Mouse (Mus musculus) adipocyte (in vitro differentiated cells): ENCODE results near the gene Lrrc55.
A peak's percentile ranks its signal among the peaks of the same experiment; 100 is the strongest.

ENCODE experiments used
- DNase-seq: peaks from one replicate; pipeline ENCODE4 v3.0.0-alpha.2; 2016; ENCODE audit warnings: low spot score

Lrrc55 gene

DNA sequence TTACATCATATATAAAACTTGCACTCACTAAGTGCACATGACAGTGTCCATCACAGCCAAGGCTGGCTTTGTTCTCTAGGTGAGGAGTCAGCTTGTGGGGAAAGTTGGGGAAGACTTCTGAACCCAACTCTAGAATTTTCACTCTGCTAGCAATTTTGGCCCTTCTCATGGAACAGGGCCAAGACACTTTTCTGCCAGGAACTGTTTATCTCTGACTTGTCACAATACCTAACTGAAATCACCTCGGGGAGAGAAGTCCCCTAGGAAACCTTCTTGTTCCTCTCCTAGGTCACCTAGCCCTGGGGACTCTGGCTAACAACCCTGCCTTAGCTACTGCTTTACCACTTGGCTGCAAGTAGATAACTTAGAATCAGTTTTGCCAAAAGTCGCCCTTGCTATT, 64.8 kb downstream of the Lrrc55 start:
- DNase-seq, result no peak

DNA sequence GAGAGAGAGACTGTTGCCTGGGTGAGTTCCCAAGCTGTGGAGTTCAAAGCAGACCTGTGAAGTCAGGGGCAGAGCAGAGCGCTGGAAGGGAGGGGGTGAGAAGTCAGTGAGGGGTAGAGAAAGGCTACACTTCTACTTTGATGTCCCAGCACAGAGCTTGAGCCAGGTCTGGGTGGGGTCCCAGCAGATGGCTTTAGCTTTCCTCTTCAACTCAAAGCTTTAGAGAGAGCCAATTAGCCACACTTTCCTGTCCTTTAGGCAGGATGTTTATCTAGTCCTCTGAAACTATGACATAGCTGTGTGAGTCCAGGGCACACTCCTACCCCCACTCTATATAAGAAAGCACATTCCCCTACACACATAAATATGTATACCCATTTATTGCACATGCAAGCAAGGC, 65.3 kb downstream of the Lrrc55 start:
- no peak for DNase-seq

DNA sequence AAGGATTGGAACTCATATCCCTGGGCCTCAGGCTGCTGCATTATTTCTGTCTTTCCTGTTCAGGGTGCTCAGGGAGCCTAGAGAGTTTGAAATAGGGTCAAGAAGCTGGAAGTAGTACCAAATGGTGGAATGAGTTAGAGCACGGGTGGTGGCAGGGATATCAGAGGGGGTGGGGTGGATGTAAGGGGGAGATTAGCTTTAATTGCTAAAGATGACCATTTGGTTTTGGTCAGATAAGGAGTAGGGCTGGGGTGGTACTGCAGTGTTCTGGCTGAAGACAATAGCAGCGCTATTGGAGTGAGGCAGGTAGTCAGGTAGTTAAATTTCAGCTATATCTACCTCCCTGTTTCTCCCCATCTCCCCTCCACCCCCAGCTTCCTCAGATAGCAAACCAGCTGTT, 65.8 kb downstream of the Lrrc55 start:
- no peak for DNase-seq

DNA sequence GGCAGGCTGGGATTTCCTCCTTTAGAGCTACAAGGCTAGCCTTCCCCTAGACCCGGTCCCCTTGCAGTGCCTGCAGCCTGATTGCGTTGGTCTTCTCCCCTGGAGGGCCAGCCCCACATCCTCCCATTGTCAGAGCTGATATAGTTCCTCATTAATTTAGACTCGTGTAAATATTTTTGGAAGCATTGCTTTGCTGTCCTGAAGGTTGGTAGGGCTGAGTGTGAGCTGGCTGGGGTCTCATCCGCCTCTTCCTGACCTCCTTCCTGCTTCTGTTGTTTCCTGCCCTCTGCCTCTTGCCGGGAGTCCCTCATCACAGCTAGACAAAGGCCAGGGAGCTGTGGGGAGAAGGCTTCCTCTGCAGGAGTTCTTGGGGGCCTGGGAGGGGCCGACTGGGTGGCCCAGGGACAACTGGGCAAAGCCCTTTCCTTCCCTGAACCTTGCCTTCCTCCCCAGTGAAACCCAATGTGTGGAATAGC, 67.5 kb downstream of the Lrrc55 start:
- DNase-seq, result no peak

DNA sequence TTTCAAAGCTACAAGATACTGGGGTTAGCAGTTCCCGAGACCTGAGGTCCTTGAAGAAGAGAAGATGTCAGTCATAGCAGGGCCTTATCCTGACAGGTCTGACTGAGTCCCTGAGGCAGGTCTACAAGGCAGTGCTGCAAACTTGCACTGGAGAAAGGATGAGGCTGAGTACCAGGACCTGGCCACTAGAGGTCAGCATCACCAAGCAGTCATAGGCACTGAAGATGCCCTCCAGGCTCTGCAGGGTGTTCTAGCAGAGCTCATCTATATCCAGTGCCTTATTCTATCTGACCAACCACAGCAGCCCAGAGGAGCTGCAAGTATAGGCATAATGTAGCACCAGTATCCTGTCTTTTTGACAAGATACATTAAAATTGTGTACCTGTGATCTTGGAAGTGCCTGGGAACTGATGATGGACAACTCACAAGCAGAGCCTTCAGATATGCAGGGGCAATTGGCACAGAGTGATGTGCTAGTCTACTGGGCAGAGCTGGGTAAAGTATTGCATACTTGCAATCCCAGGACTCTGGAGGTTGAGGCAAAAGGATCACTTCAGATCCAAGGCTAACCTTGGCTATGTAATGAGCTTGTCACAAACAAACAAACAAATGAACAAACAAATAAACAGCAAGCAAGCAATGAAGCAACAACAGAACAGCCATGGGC, 73.0 kb downstream of the Lrrc55 start:
- peak; percentile 57 for DNase-seq

DNA sequence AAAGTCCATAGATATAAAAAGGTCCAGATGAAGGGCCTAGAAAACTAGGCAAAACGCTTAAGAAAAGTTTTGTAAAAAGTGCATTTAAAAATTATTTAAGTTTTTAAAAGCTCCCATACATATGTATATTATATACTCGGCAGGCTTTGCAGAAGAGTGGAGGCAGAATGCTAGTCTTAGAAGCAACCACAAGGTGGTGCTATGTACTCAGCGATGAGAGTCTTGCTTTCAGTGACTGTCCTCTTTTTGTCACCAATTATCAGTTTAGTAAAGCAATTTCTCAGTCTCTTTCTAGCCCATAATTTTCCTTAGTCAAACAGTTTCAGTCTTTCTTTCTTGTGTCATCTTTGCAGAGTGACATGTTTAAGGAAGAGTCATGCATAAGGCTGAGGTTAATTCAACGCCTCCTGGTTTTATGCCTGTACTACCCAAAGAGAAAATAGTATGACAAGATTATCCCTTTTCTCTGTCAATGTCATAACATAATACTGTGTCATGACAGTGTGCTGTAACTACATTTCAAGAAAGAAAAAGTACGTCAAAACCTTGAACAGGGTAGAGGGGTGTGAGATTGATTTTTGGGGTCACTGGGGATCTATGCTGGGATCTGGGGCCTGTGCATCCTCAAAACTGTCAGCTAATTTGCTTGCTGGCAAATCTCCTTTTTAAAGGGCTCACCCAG, 73.7 kb downstream of the Lrrc55 start:
- DNase-seq, result peak; percentile 76
